Mouse (Mus musculus) brain, embryonic 14.5 days (tissue): ENCODE measurements around the gene Pde1b.

Source experiments
- CTCF ChIP-seq: fragments of 200-500 bp; IDR thresholded peaks from 2 replicates; pipeline ENCODE4 v1.5.1; 2012; ENCODE audit warnings: inconsistent platforms, mild to moderate bottlenecking, moderate library complexity, borderline replicate concordance; ENCODE audit not compliant: insufficient read depth, insufficient read length; ENCODE audit errors: extremely low read depth
- POLR2A ChIP-seq: fragments of 200-500 bp; IDR thresholded peaks from 2 replicates; pipeline ENCODE4 v1.6.1; 2012; ENCODE audit warnings: mild to moderate bottlenecking, inconsistent platforms, borderline replicate concordance; ENCODE audit not compliant: poor library complexity, insufficient read depth, insufficient read length, severe bottlenecking; ENCODE audit errors: extremely low read depth

DNA sequence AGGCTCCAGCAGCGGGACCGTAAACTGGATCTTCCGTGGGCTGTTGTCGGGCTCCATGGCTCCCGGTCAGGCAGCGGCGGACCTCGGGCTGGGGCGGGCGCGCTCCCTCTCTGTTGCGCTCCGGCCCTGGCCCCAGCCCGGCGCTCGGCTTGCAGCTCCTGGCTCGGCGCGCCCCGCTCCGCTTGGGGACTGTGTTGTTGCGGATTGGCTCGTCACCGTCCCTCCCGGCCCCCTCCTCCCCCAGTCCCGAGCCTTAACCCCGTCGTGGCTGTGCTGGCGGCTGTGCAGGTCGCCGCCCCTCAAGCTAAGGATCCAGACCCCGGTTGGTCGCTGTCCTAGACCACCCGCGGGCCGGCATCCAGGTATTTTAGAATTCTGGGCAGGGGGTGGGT, 35.0 kb downstream of the Pde1b start, which contains the start of gene Ppp1r1a:
- TF ChIP-seq CTCF = no peak
- peak; percentile 77; the same call in 1 of the 2 replicates for TF ChIP-seq POLR2A
